In genomic region chr17:83723064-83723463, GRCm38 (mm10) we compare ENCODE assay signal across 30 mouse cellular contexts. TPM values are rescaled to one million over a fixed set of nuclear protein-coding genes. Genes with fewer than 3 reads are reported as not detected.
DNase-seq lines count a peak whose midpoint lies in the region; ATAC-seq and TF ChIP-seq lines count a peak whose summit lies in the region.
"Had no signal": no experiment of that assay in that cellular context is flagged by ENCODE, and none has a peak within 500 bp of the region (broad histone marks: within the 10 kb centered on the region; RNA-seq: fewer than 3 reads in every experiment).

No protein-coding gene starts in this region.

- H3K9me3 ChIP-seq in heart, embryonic 15.5 days (replicated peaks) = no peaks in the 10 kb centered on the region
- H3K9me3 ChIP-seq in liver, embryonic 12.5 days (replicated peaks) = no peaks in the 10 kb centered on the region
- H3K9me3 ChIP-seq in E14TG2a.4 (ENCODE audit: low read length) (no peaks in the 10 kb centered on the region), ES-E14 (ENCODE audit: control insufficient read depth, insufficient read depth, low read depth, low read length) (no peaks in the 10 kb centered on the region)
- H3K9me3 ChIP-seq: G1E; hindbrain, embryonic 12.5 days; neural tube, embryonic 12.5 days had no signal

- WGBS in heart, embryonic 15.5 days = 52% methylated on average over 9 of the region's 9 CpGs
- 76% methylated on average over 9 of the region's 9 CpGs for WGBS in liver, embryonic 12.5 days (ENCODE audit: insufficient replicate concordance)

- DNase-seq in heart, adult 9 months (ENCODE audit: low spot score in 2 of 2) = no peak
- DNase-seq in liver = no peak
- DNase-seq in ES-E14 (ENCODE audit: low read depth, low spot score) = no peak
- DNase-seq in adrenal gland, postnatal 4 days (ENCODE audit: low spot score in 2 of 2) = no peak
- DNase-seq: adrenal gland, postnatal 10 days; cerebellum, adult 11-12 months; cerebellum, adult 9-11 months; embryo, embryonic 11 days; gastrocnemius, postnatal 14 days; heart, postnatal 14 days; kidney, postnatal 14 days; layer of hippocampus, adult 9-11 months; lung, embryonic 14.5 days; lung, postnatal 14 days; retina, postnatal 1 day; right cerebral cortex, postnatal 14 days; thymus, postnatal 14 days had no signal

- no peak overlapping the region for H3K9ac ChIP-seq in heart, embryonic 15.5 days
- no peak overlapping the region for H3K9ac ChIP-seq in liver, embryonic 12.5 days
- peak overlapping the region; percentile 59; the same call in 1 of the 2 replicates for H3K9ac ChIP-seq in ES-E14 (ENCODE audit: insufficient read depth, low read depth, low read length, poor library complexity, severe bottlenecking)
- H3K9ac ChIP-seq: embryonic facial prominence, embryonic 12.5 days; hindbrain, embryonic 12.5 days; liver, embryonic 14.5 days; lung, embryonic 14.5 days; neural tube, embryonic 12.5 days had no signal

- no peak overlapping the region for H3K4me3 ChIP-seq in heart, embryonic 15.5 days
- no peak overlapping the region for H3K4me3 ChIP-seq in liver, embryonic 12.5 days
- H3K4me3 ChIP-seq in E14TG2a.4 (replicated peaks; ENCODE audit: low read length) (peak overlapping the region; percentile 39; the same call in 1 of the 2 replicates), ES-E14 (ENCODE audit: insufficient read depth in 1 of 2, low read depth in 1 of 2, low read length in 2 of 2, poor library complexity in 1 of 2, severe bottlenecking in 1 of 2) (peak overlapping the region in 1 of 2 experiments; percentile 29; a peak in 1 of 4 replicates)
- H3K4me3 ChIP-seq: embryonic facial prominence, embryonic 12.5 days; hindbrain, embryonic 12.5 days; neural tube, embryonic 12.5 days had no signal

- H3K4me2 ChIP-seq in heart, embryonic 15.5 days = no peak overlapping the region
- H3K4me2 ChIP-seq in liver, embryonic 12.5 days = no peak overlapping the region
- H3K4me2 ChIP-seq: embryonic facial prominence, embryonic 12.5 days; hindbrain, embryonic 12.5 days; lung, embryonic 14.5 days; midbrain, embryonic 11.5 days; neural tube, embryonic 12.5 days had no signal

- in situ Hi-C loops in ES-E14 (cut with MboI; ENCODE audit: low sequenced_read_pairs in 2 of 2, unreplicated experiment in 2 of 2) = no loop called here

- no peaks in the 10 kb centered on the region for H3K27me3 ChIP-seq in heart, embryonic 15.5 days
- no peaks in the 10 kb centered on the region for H3K27me3 ChIP-seq in liver, embryonic 12.5 days (replicated peaks)
- H3K27me3 ChIP-seq in E14TG2a.4 (ENCODE audit: insufficient read depth, low read length) = no peaks in the 10 kb centered on the region
- H3K27me3 ChIP-seq: embryonic facial prominence, embryonic 12.5 days; hindbrain, embryonic 12.5 days; neural tube, embryonic 12.5 days had no signal

- peaks cover 7% of the 10 kb centered on the region; the same call in 1 of the 2 replicates for H3K4me1 ChIP-seq in heart, embryonic 15.5 days (replicated peaks)
- H3K4me1 ChIP-seq in liver, embryonic 12.5 days = peaks cover 52% of the 10 kb centered on the region
- H3K4me1 ChIP-seq in E14TG2a.4 (replicated peaks; ENCODE audit: low read depth, low read length) (peaks cover 95% of the 10 kb centered on the region), ES-E14 (ENCODE audit: control insufficient read depth in 2 of 2, insufficient read depth in 2 of 2, low read length in 2 of 2, poor library complexity in 1 of 2) (peaks cover 3 to 5% of the 10 kb centered on the region in 2 experiments; a peak in 1 of 4 replicates)
- H3K4me1 ChIP-seq: embryonic facial prominence, embryonic 12.5 days; hindbrain, embryonic 12.5 days; neural tube, embryonic 12.5 days had no signal

- ATAC-seq in heart, embryonic 15.5 days (replicated peaks; ENCODE audit: insufficient number of reproducible peaks, insufficient read depth, low FRiP score, low read depth) = no peak; the same call in 1 of the 2 replicates
- ATAC-seq in liver, embryonic 12.5 days = no peak
- ATAC-seq: CD4-positive, CD25-positive, alpha-beta regulatory T cell, adult 4 months; forebrain, embryonic 14.5 days; intestine, embryonic 16.5 days; midbrain, embryonic 16.5 days had no signal

- TF ChIP-seq CTCF in E14TG2a.4 (conservative IDR thresholded peaks at IDR 0.05; ENCODE audit: low read length) = no peak

- peaks cover 8% of the 10 kb centered on the region; the same call in 1 of the 2 replicates for H3K36me3 ChIP-seq in heart, embryonic 15.5 days
- H3K36me3 ChIP-seq in liver, embryonic 12.5 days = peaks cover 80% of the 10 kb centered on the region
- H3K36me3 ChIP-seq in E14TG2a.4 (ENCODE audit: insufficient read depth, low read length) = peaks cover 70% of the 10 kb centered on the region
- H3K36me3 ChIP-seq in ES-E14 (ENCODE audit: control insufficient read depth, insufficient read depth, low read length, poor library complexity, severe bottlenecking) = peaks cover 17% of the 10 kb centered on the region; the same call in 1 of the 2 replicates

- H3K27ac ChIP-seq in heart, embryonic 15.5 days = 0 out of 2 replicates have a peak overlapping the region, but pooled peaks have one; percentile 11
- H3K27ac ChIP-seq in liver, embryonic 12.5 days = 0 out of 2 replicates have a peak overlapping the region, but pooled peaks have one; percentile 11
- H3K27ac ChIP-seq in ES-E14 (ENCODE audit: insufficient read depth, low read depth, low read length, poor library complexity, severe bottlenecking) = peak overlapping the region; percentile 61; the same call in 1 of the 2 replicates
- H3K27ac ChIP-seq: embryonic facial prominence, embryonic 12.5 days; hindbrain, embryonic 12.5 days; liver, embryonic 14.5 days; neural tube, embryonic 12.5 days had no signal

TF ChIP-seq in ES-E14, 5 proteins besides CTCF, POLR2A, EP300 and RAD21:
- TF ChIP-seq ZC3H11A (IDR thresholded peaks at IDR 0.05; ENCODE audit: borderline replicate concordance, low read depth, low read length) = no peak
- no peak for TF ChIP-seq CHD2 (IDR thresholded peaks at IDR 0.05; ENCODE audit: low read depth, low read length)
- TF ChIP-seq ZNF384 (IDR thresholded peaks at IDR 0.05; ENCODE audit: low read depth, low read length) = no peak
- TF ChIP-seq MAFK (IDR thresholded peaks at IDR 0.05; ENCODE audit: insufficient read depth, low read depth, low read length) = no peak
- no peak for TF ChIP-seq HCFC1 (IDR thresholded peaks at IDR 0.05; ENCODE audit: borderline replicate concordance, insufficient read depth, low read length)

RNA-seq across cellular contexts. Expression of gene Mta3, which starts 17.1 kb away (rescaled TPM):
- polyA plus RNA-seq in heart, embryonic 15.5 days (2015; fragmentation: Nextera tagmentation; extraction: Ambion mirVana) = 36.9 and 40.5 TPM in 2 replicates
- polyA plus RNA-seq in liver, embryonic 12.5 days (2016; fragmentation: Nextera tagmentation; extraction: Ambion mirVana) = 60.2 and 66.4 TPM in 2 replicates
- 52.8 and 57.1 TPM in 2 replicates for total RNA-seq in ES-E14 (2012; rRNA removed)
- 100 to 1,000 TPM; 103 to 108 TPM for total RNA-seq in adrenal gland, postnatal 4 days (2021)

Comparison
In these comparisons a context has a peak if more than half of its experiments do, and no peak if none do; other contexts are left out.
1. H3K27ac ChIP-seq: peak in every context shown above with its lines; median percentile 61 in ES-E14; 11 in heart, embryonic 15.5 days; 11 in liver, embryonic 12.5 days.